Mouse (Mus musculus) forebrain, embryonic 13.5 days (tissue): ENCODE results near the gene Sftpa1. TPM values are rescaled to one million over a fixed set of nuclear protein-coding genes. Genes with fewer than 3 reads are reported as not detected.

Experiments used
- ATAC-seq: fragments of 200-750 bp; cut with Nextera tagmentation; 2 replicates; pipeline ENCODE4 v1.8.0; 2017
- H3K27ac ChIP-seq: fragments of 300-500 bp; sonication (generic); 2 replicates; pipeline ENCODE4 v1.5.1; 2015; ENCODE audit warnings: inconsistent platforms, mild to moderate bottlenecking, moderate library complexity
- H3K27me3 ChIP-seq: fragments of 300-500 bp; sonication (generic); 2 replicates; pipeline ENCODE4 v1.6.1; 2015; ENCODE audit warnings: mild to moderate bottlenecking, inconsistent platforms
- H3K36me3 ChIP-seq: fragments of 300-500 bp; sonication (generic); 2 replicates; pipeline ENCODE4 v1.6.1; 2015; ENCODE audit warnings: mild to moderate bottlenecking, inconsistent platforms; ENCODE audit not compliant: poor library complexity, severe bottlenecking
- H3K4me1 ChIP-seq: fragments of 300-500 bp; sonication (generic); 2 replicates; pipeline ENCODE4 v1.6.1; 2015; ENCODE audit warnings: inconsistent platforms
- H3K4me2 ChIP-seq: fragments of 300-500 bp; sonication (generic); 2 replicates; pipeline ENCODE4 v1.6.1; 2015; ENCODE audit warnings: inconsistent platforms, mild to moderate bottlenecking, moderate library complexity
- H3K4me3 ChIP-seq: fragments of 300-500 bp; sonication (generic); 2 replicates; pipeline ENCODE4 v1.5.1; 2015; ENCODE audit warnings: mild to moderate bottlenecking, inconsistent platforms
- H3K9ac ChIP-seq: fragments of 300-500 bp; sonication (generic); 2 replicates; pipeline ENCODE4 v1.6.1; 2015; ENCODE audit warnings: mild to moderate bottlenecking, inconsistent platforms
- H3K9me3 ChIP-seq: fragments of 300-500 bp; sonication (generic); replicated peaks from 2 replicates; pipeline ENCODE4 v1.6.1; 2016; ENCODE audit warnings: inconsistent platforms
- WGBS: fragments of 180-500 bp; shearing (Covaris S2); methylation state at CpG from one replicate; pipeline ENCODE4 v1.1.7; 2015; 5-methylcytosine and 5-hydroxymethylcytosine counted together
- polyA plus RNA-seq: library from polyadenylated mRNA; unstranded; fragments of >200 nt; fragmentation: Nextera tagmentation; extraction: Ambion mirVana; gene quantifications from 2 replicates; pipeline ENCODE4 v1.2.1, GENCODE M21; 2015

Gene Sftpa1
- polyA plus RNA-seq = not detected in 2 replicates

DNA sequence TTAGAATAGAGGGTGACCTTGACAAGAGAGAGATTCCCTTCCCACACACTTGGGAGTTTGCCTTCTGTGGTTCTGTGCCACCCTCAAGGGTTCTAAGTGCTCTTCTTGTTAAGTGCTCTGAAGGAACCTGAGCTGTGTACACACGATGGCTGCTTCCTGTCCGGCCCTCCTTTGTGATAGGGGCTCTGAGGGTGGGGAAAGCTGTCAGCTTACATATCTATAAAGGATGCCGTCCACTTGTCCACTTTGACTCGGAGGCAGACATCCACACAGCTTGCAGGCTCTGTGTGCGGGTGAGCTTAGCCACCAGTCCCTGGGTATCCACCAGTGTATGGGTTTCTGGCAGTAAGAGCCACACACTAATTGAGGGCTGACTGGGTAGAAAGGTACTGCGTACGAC is at the start of gene Sftpa1:
Gene Sftpa1 (plus strand): TSS at position 243 of the 400 bp plus-strand sequence.
- Histone ChIP-seq H3K9ac (no peak within 1 kb of the TSS), H3K4me3 (no peak within 1 kb of the TSS), H3K27me3 (no peaks in the 10 kb centered on the region), H3K4me1 (no peaks in the 10 kb centered on the region), H3K9me3 (no peaks in the 10 kb centered on the region), H3K4me2 (no peak within 1 kb of the TSS), H3K36me3 (no peaks in the 10 kb centered on the region), H3K27ac (no peak within 1 kb of the TSS)
- no peak for ATAC-seq
- WGBS = 88% methylated on average over 7 of the region's 7 CpGs

DNA sequence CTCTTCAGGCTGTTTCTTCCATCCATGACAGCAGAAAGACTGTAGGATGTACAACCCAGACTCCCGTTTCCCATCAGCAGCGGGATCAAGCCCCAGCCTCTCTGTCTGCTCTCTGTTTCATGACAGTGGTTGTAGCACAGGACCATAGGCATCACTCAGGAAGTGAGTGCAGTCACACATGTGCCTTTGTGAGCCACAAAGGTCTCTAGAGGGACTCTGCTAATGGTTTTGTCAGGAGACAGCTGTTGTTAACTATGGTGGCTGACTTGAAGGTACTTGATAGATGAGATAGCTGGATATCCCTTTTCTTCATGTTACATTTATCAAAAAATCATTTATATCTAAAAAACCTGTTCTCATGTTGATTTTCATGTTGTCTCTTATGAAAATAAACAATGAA is 49.2 kb upstream of the Sftpa1 start:
- Histone ChIP-seq H3K4me3 (no peak overlapping the region), H3K27me3 (no peaks in the 10 kb centered on the region), H3K4me2 (no peak overlapping the region), H3K36me3 (no peaks in the 10 kb centered on the region), H3K9me3 (no peaks in the 10 kb centered on the region), H3K9ac (no peak overlapping the region), H3K27ac (no peak overlapping the region), H3K4me1 (no peaks in the 10 kb centered on the region)
- 90% methylated on average over 2 of the region's 2 CpGs for WGBS
- ATAC-seq = no peak

DNA sequence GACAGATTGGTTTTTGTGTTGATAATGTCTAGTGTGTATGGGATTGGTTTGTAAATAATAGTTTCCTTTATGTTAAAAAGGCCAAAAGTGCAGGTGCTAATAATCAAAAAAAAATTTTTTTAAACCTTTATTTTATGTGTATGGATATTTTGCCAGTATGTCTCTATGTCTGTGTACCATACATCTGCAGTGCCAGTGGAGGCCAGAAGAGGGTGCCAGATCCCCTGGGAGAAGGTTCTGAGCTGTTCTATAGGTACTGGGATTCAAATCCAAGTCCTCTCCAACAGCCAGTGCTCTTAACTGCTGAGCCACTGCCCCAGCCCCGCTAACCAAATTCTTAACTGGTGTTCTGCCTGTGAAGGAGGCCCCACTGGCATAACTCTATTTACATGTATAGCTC is 44.1 kb upstream of the Sftpa1 start:
- H3K4me3 ChIP-seq = no peak overlapping the region
- 77% methylated on average over 1 of the region's 1 CpGs for WGBS
- H3K27ac ChIP-seq = no peak overlapping the region
- no peak overlapping the region for H3K9ac ChIP-seq
- no peaks in the 10 kb centered on the region for H3K9me3 ChIP-seq
- no peaks in the 10 kb centered on the region for H3K27me3 ChIP-seq
- H3K4me1 ChIP-seq = no peaks in the 10 kb centered on the region
- H3K36me3 ChIP-seq = no peaks in the 10 kb centered on the region
- H3K4me2 ChIP-seq = no peak overlapping the region
- ATAC-seq = no peak

DNA sequence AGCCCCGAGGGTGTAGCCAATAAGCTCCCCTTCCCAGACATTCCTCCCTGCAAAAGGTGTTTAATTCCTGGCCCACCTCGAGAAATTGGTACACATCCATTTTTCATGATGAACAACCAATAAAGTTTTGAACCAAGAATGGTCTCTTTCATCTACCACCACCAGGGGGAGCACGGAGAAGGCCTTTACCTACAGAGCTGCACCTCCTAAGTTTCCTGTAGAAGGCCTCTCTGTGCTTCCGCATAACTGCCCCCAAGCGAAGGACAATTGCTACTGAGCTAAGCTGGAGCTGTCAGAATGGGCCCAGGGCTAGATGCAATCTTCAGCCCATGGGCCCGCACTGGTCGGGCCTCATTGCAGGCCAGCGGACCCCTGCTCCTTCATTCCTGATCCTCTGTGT is 40.8 kb upstream of the Sftpa1 start:
- H3K9ac ChIP-seq = no peak overlapping the region
- no peak overlapping the region for H3K27ac ChIP-seq
- WGBS = 48% methylated on average over 8 of the region's 8 CpGs
- H3K4me2 ChIP-seq = no peak overlapping the region
- H3K4me3 ChIP-seq = no peak overlapping the region
- H3K4me1 ChIP-seq = no peaks in the 10 kb centered on the region
- no peak for ATAC-seq
- H3K27me3 ChIP-seq = no peaks in the 10 kb centered on the region
- H3K36me3 ChIP-seq = no peaks in the 10 kb centered on the region
- H3K9me3 ChIP-seq = no peaks in the 10 kb centered on the region

DNA sequence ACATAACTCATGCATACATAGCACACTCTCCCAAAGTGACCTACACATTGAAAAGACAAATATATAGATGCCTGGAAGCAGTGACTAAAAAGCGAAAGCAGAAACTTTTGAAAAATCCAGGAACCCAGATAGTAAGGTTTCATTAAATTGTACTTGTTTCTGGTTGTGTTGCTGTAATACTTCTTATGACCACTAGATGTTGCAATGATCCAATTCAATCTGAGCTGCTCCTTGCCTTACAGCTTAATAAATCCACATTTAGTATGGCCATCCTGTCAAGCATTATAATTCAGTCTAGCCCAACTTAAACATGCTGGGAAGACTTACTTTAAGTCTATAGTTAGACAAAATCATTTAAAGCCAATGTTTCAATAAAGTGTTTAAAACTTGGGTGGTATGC is 37.5 kb upstream of the Sftpa1 start:
- H3K27ac ChIP-seq = no peak overlapping the region
- WGBS = 61% methylated on average over 1 of the region's 1 CpGs
- H3K36me3 ChIP-seq = no peaks in the 10 kb centered on the region
- no peak for ATAC-seq
- no peaks in the 10 kb centered on the region for H3K9me3 ChIP-seq
- H3K4me2 ChIP-seq = no peak overlapping the region
- H3K27me3 ChIP-seq = no peaks in the 10 kb centered on the region
- H3K4me1 ChIP-seq = no peaks in the 10 kb centered on the region
- H3K9ac ChIP-seq = no peak overlapping the region
- H3K4me3 ChIP-seq = no peak overlapping the region

DNA sequence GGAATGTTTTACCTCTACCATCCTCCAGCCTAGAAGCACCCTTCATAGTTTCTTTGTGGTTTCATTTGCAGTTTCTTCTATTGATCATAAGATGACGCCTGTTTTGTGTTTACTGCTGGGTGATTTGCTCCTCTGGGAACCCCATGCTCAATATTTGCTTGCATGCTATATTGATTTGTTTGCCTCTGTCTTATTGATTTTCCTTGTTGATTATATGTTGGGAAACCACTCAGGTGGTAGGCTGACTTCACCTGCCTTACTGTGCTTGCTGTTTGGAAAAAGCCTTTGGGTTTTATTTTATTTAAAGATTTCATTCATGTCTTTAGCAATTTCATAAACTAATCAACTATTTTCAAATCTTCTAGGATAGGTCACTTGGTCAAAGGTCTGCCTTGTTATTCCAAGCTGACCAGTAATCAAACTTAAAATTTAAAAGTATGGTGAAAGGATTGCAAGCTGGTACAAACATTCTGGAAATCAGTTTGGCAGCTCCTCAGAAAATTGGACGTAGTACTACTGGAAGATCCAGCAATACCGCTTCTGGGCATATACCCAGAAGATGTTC is 35.2 kb upstream of the Sftpa1 start:
- no peak for ATAC-seq
- 89% methylated on average over 3 of the region's 3 CpGs for WGBS
- H3K9me3 ChIP-seq = no peaks in the 10 kb centered on the region
- H3K9ac ChIP-seq = no peak overlapping the region
- H3K4me2 ChIP-seq = no peak overlapping the region
- no peak overlapping the region for H3K4me3 ChIP-seq
- H3K4me1 ChIP-seq = no peaks in the 10 kb centered on the region
- no peaks in the 10 kb centered on the region for H3K27me3 ChIP-seq
- no peak overlapping the region for H3K27ac ChIP-seq
- no peaks in the 10 kb centered on the region for H3K36me3 ChIP-seq

DNA sequence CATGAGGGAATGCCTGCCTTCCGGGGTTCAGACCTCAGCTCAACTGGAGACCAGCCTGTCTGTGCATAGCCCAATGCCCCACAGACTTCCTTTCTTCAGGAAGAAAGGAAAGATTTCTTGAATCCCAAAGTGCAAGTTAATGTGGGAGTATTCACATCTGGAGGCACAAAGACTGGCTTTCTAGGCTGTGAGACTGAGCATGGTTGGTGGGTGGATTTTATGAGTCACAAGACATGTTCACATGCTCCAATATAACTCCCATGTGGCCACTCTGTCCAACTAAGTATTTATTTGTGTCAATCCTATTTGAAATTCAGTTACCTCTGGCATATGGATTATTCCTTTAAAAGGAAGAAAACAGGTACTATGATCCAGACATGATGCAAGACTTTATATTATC is 32.9 kb upstream of the Sftpa1 start:
- Histone ChIP-seq H3K27ac (no peak overlapping the region), H3K4me2 (no peak overlapping the region), H3K9me3 (no peaks in the 10 kb centered on the region), H3K4me1 (no peaks in the 10 kb centered on the region), H3K4me3 (no peak overlapping the region), H3K27me3 (no peaks in the 10 kb centered on the region), H3K9ac (no peak overlapping the region), H3K36me3 (no peaks in the 10 kb centered on the region)
- no peak for ATAC-seq
- 81% methylated on average over 1 of the region's 1 CpGs for WGBS

DNA sequence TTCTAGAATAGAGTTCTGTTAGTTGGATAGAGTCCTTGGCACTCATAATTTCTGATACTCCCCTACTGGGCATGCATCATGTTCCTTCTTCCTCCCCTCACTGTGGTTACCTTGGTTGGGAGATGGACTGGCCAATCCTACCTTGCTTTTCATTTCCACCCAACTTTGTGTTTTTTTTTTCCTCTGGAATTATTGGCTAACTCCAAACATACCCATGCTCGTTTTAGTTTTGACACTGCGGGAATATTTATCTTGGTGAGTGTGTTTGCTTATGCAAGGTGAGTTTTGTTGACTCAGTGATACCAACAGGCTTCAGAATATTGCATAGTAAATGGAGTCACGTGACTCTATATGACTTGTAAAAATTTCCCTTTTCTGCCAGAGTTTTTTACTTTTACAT is 30.9 kb upstream of the Sftpa1 start:
- Histone ChIP-seq H3K27ac (no peak overlapping the region), H3K9me3 (no peaks in the 10 kb centered on the region), H3K9ac (no peak overlapping the region), H3K4me2 (no peak overlapping the region), H3K27me3 (no peaks in the 10 kb centered on the region), H3K4me3 (no peak overlapping the region), H3K36me3 (no peaks in the 10 kb centered on the region), H3K4me1 (no peaks in the 10 kb centered on the region)
- no peak for ATAC-seq
- WGBS = 91% methylated on average over 3 of the region's 3 CpGs

DNA sequence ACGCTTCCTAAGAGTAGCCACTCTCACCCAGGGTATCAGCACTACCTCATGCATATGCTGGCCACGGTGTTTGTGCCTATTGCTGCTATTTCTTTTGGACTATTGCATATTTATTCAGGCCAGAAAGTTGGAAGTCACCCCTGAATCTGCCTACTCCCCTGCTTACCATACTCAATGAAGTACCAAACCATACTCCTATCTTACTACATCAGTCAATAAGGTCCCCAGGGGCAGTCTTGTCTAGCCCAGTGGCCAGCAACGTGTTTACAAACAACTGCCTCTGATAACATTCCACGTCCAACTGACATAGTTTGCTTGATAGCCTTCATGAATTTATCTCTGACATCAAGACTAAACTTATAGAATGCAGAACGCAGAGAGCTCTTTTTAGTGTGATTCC is 30.3 kb upstream of the Sftpa1 start:
- H3K9me3 ChIP-seq = no peaks in the 10 kb centered on the region
- H3K9ac ChIP-seq = no peak overlapping the region
- H3K36me3 ChIP-seq = no peaks in the 10 kb centered on the region
- H3K4me1 ChIP-seq = no peaks in the 10 kb centered on the region
- H3K4me2 ChIP-seq = no peak overlapping the region
- no peak overlapping the region for H3K27ac ChIP-seq
- H3K4me3 ChIP-seq = no peak overlapping the region
- 87% methylated on average over 5 of the region's 5 CpGs for WGBS
- no peak for ATAC-seq
- no peaks in the 10 kb centered on the region for H3K27me3 ChIP-seq

DNA sequence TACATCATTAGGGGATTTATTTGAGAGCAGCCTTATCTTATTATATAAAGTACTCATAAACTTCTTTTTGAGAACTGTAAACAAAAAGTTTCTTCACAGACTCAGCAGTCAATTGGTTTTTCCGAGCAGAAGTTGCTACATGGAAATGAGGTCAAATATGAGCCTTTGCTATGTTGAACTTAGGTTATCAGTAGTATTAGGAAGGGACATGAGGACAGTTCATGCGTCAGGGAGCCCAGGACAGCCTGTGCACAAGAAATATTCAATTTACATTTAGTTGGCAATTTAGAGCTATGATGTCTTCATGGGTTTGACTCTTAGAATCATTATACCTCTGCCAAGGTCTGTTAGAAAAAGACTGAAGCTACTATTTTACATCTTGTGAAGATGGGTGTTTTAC is 29.3 kb upstream of the Sftpa1 start:
- H3K9ac ChIP-seq = no peak overlapping the region
- WGBS = 81% methylated on average over 2 of the region's 2 CpGs
- H3K4me2 ChIP-seq = no peak overlapping the region
- H3K9me3 ChIP-seq = no peaks in the 10 kb centered on the region
- no peak overlapping the region for H3K27ac ChIP-seq
- no peaks in the 10 kb centered on the region for H3K27me3 ChIP-seq
- H3K4me1 ChIP-seq = no peaks in the 10 kb centered on the region
- no peak for ATAC-seq
- H3K36me3 ChIP-seq = no peaks in the 10 kb centered on the region
- no peak overlapping the region for H3K4me3 ChIP-seq

DNA sequence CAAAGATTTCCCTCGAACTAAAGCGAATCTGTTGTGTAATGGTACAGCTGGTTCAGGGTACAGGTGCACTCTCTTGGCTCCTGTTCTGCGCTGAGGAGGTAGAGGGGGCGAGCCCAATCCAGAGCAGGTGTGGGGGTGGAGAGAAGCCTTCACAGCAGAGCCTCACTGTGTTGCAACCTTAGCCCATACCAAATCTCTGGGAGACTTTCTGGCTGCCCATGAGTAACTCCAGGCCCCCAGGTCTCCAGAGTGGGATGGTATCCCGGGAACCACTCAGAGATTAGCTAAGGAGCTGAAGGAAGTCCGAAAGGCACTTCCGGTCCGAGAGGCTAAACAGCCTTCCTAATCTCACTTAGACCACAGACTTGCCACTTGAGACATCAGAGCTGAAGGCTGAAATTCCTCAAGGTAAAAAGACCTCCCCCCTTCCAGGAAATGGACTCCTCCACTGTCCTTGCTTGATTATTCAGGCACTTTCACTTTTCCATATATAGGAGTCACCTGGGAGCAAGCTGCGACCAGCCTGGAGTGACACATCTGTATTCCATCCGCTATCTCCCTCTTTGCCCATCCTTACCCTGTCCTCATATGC is 26.6 kb upstream of the Sftpa1 start, which contains the start of gene Mat1a:
Gene Mat1a (plus strand): TSS at position 183 of the 592 bp plus-strand sequence.
- no peaks in the 10 kb centered on the region for H3K36me3 ChIP-seq
- no peak for ATAC-seq
- WGBS = 76% methylated on average over 10 of the region's 10 CpGs
- H3K4me2 ChIP-seq = no peak within 1 kb of the TSS
- H3K9ac ChIP-seq = no peak within 1 kb of the TSS
- no peak within 1 kb of the TSS for H3K27ac ChIP-seq
- H3K27me3 ChIP-seq = no peaks in the 10 kb centered on the region
- H3K4me3 ChIP-seq = no peak within 1 kb of the TSS
- H3K4me1 ChIP-seq = no peaks in the 10 kb centered on the region
- H3K9me3 ChIP-seq = no peaks in the 10 kb centered on the region

DNA sequence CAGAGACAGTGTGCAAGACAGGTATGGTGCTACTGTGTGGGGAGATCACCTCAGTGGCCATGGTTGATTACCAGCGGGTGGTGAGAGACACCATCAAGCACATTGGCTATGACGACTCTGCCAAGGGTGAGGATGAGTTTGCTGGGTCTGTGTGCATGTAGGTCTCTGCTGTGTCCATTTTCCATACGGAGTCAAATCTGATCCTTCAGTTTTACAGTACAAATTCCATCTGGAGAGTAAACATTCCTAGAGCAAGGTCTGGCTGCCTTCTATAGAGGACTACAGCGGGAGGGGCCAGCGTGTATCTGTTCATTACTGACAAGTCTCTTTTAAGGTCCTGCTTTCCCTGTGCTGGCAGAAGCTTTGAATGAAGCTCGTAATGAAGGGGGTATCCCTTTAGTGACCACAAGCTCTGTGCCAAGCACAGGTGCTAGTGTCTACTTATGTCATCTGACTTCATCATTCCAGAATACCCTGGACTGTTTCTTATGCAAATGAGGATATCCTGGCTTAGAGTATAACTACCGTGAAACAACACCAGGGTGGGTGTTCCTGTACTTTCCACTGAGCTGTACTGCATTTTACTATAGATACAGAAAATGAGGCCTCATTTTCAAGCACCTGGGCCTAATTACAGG is 20.4 kb upstream of the Sftpa1 start:
- Histone ChIP-seq H3K4me3 (no peak overlapping the region), H3K4me1 (no peaks in the 10 kb centered on the region), H3K9me3 (no peaks in the 10 kb centered on the region), H3K36me3 (no peaks in the 10 kb centered on the region), H3K9ac (no peak overlapping the region), H3K27me3 (no peaks in the 10 kb centered on the region), H3K4me2 (no peak overlapping the region), H3K27ac (no peak overlapping the region)
- ATAC-seq = no peak
- WGBS = 88% methylated on average over 7 of the region's 7 CpGs

DNA sequence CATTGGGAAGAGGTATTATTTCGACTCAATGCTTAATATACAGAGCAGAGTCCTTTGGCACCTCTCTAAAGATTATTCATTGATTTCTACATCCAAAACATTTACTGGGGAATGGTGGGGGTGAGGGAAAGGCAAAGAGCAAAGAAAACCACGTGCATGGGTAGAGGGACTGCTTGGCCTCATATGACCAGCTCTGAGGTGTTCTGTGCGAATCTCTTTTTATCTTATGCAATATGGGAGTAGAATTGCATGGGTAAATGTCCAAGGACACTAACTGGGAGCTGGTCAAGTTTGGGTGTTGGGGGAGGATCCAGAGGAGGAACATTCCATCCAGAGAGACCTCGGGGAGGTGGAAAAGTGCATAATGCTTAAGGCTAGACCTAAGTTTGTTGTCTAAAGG is 18.6 kb upstream of the Sftpa1 start:
- no peaks in the 10 kb centered on the region for H3K4me1 ChIP-seq
- no peak for ATAC-seq
- no peak overlapping the region for H3K27ac ChIP-seq
- no peaks in the 10 kb centered on the region for H3K9me3 ChIP-seq
- 82% methylated on average over 4 of the region's 4 CpGs for WGBS
- H3K4me3 ChIP-seq = no peak overlapping the region
- H3K4me2 ChIP-seq = no peak overlapping the region
- H3K27me3 ChIP-seq = no peaks in the 10 kb centered on the region
- H3K36me3 ChIP-seq = no peaks in the 10 kb centered on the region
- no peak overlapping the region for H3K9ac ChIP-seq
